Mouse (Mus musculus) liver, embryonic 14.5 days (tissue): ENCODE results near the gene Calcoco1.

ENCODE experiments used
- CTCF ChIP-seq: IDR thresholded peaks from 2 replicates; pipeline ENCODE4 v1.5.1; 2016; ENCODE audit warnings: antibody characterized with exemption, low read depth, control low read depth
- EP300 ChIP-seq: IDR thresholded peaks from 2 replicates; pipeline ENCODE4 v1.6.1; 2016; ENCODE audit warnings: antibody characterized with exemption, low read depth

- no peak for TF ChIP-seq EP300
- no peak for TF ChIP-seq CTCF
Measured at GRCm38 (mm10) chr15:102723358-102724135, 1.6 kb upstream of the Calcoco1 start.
